Mouse (Mus musculus): ENCODE results near the gene St6gal1.
A peak's percentile ranks its signal among the peaks of the same experiment; 100 is the strongest.
"Not testable (repeated sequence)": the region's sequence is repeated elsewhere in the genome, so short reads cannot be mapped to it uniquely, and the experiment has no call there.

Gene St6gal1

GRCm38 (mm10) chr16:23224671-23225068 lies at the start of gene St6gal1:
Gene St6gal1, plus strand, starts transcription at chr16:23224740.
- DNase-seq (ENCODE audit: low read depth), result peak; percentile 5

GRCm38 (mm10) chr16:23174855-23175254 lies 49.7 kb upstream of the St6gal1 start:
- DNase-seq (ENCODE audit: low read depth), result no peak

- DNase-seq (ENCODE audit: low read depth), result no peak
Measured at GRCm38 (mm10) chr16:23175956-23176355, 48.6 kb upstream of the St6gal1 start.

DNA sequence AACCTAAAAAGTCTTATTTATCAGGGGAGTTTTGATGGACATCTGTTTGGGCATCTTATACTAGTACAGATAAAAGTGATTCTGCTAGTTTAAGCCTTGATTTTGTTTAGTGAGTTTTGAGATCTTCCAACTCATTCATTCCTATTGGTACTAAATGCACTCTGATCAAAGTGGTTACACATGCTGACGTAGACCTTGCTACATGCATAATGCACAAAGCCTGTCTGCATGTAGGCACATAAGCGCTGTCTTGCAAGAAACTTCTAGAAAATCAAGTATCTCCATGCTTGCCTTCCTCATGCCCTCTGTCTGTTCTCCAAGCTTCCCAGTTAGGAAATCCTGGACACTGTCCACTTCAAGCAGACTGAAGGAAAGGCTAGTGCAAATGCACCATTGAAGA lies 46.7 kb upstream of the St6gal1 start:
- DNase-seq (ENCODE audit: low read depth), result no peak

GRCm38 (mm10) chr16:23178796-23179195 lies 45.7 kb upstream of the St6gal1 start:
- no peak for DNase-seq (ENCODE audit: low read depth)

DNA sequence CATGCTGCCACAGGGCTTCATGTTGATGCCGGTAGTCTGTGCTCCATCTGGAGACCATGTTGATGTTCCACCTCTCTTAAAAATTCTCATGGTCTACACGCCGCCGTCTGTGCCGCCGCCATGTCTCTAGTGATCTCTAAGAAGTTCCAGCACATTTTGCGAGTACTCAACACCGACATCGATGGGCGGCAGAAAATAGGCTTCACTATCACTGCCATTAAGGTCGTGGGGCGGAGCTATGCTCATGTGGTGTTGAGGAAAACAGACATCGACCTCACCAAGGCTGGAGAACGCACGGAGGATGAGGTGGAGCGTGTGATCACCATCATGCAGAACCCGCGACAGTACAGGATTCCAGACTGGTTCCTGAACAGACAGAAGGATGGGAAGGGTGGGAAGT lies 45.1 kb upstream of the St6gal1 start:
- not testable (repeated sequence) for DNase-seq (ENCODE audit: low read depth)

GRCm38 (mm10) chr16:23181054-23181453 lies 43.5 kb upstream of the St6gal1 start:
- DNase-seq (ENCODE audit: low read depth), result no peak

GRCm38 (mm10) chr16:23181487-23181886 lies 43.1 kb upstream of the St6gal1 start:
- no peak for DNase-seq (ENCODE audit: low read depth)

- DNase-seq (ENCODE audit: low read depth), result no peak
Measured at GRCm38 (mm10) chr16:23181942-23182597, 42.5 kb upstream of the St6gal1 start.

GRCm38 (mm10) chr16:23185824-23186223 lies 38.7 kb upstream of the St6gal1 start:
- DNase-seq (ENCODE audit: low read depth), result no peak

DNA sequence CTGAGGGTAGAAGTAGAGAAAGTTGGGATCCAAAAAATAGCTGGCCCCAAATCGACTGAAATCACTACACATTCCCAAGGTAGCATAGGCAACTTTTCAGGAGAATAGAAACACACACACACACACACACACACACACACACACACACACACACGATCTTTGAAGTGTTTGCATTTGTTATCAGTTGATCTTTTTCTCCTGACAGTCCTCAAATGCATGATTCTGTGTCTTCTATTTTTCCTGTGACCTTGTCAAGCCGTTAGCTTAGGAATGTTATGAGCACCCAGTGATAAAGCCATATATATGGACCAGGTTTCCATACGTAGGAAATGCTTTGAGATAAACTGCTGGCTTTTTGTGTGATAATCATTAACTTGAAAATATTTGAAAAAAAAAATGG lies 38.1 kb upstream of the St6gal1 start:
- DNase-seq (ENCODE audit: low read depth), result no peak

- no peak for DNase-seq (ENCODE audit: low read depth)
Measured at GRCm38 (mm10) chr16:23187983-23188382, 36.6 kb upstream of the St6gal1 start.

DNA sequence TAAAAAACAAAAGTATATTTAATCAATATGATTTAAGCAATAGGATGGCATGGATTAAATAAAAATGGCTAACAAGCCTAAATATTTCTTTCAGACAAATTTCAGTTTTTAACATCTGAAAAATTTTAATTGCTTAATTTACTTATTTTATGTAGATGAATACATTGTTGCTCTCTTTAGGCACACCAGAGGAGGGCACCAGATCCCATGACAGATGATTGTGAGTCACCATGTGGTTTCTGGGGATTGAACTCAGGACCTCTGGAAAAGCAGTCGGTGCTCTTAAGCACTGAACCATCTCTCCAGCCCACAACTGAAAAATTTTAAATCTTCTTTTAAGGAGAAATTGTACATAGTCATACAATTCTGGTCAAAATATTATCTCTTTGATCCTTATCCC lies 34.9 kb upstream of the St6gal1 start:
- DNase-seq (ENCODE audit: low read depth), result no peak

DNA sequence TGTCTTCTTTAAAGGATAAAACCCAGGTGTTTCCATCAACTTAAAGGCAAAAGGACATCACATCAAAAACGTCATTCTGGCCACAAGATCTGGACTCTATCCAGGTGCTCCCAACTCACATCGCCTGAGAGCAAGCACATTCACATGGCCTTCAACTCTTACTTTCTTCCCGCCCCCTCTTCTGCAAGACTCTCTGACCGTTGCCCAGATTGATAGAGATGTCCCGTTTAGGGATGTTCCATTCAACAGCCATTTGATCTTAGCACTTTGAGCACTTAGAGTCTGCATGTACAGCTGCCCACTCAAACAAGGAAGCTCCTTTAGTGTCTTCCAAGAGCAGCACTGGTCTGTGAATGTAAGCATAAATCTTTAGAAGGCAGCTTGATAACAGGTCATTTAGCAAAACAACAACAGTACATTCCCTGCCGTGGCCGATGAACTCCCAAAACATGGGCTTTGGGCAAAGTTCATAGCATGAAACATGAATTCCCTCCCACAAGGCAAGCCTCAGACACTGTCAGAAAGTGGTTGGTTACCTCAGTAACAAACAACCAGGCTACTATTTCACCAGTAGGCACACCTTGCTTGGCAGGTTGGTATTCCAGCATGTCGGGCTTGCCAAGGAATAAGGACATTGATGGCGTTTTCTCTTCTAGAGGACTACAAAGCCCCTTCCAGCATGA lies 32.8 kb upstream of the St6gal1 start:
- DNase-seq (ENCODE audit: low read depth), result no peak

DNA sequence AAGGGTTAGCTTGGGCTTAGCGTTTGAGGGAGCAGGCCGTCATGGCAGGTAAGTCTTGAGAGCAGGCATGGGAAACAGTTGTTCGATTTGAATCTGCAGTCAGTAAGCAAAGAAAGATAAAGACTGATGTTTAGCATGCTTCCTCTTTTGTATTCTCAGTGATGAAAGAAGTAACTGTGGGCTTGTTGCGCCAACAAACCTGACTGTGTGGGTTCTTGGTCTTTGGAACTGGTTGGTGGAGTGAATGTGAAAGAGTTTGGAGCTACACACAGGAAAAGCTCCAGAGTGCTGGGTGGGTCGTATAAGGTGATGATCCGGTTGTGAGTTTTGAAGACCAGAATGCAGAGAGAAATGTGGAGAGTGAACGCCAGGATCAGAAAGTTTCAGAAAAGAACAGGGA lies 28.9 kb upstream of the St6gal1 start:
- no peak for DNase-seq (ENCODE audit: low read depth)

DNA sequence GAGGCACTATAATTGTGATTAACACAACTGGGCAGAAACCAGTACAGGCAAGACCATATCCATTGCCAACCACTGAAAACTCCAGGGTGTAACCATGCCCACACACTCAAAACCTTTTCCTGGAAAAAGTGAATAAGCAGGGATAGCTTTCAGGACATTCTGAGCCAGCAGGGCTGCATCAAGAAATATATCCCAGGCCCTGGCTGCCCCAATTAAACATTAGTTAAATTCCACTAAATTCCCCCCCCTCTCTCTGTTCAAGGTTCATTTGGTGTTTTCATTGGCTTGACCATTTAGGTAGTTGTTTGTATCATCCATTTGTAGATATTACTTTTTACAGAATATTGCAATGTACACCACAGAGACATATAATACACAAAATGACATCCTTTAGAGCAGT lies 28.2 kb upstream of the St6gal1 start:
- no peak for DNase-seq (ENCODE audit: low read depth)

- no peak for DNase-seq (ENCODE audit: low read depth)
Measured at GRCm38 (mm10) chr16:23196791-23197190, 27.7 kb upstream of the St6gal1 start.

- DNase-seq (ENCODE audit: low read depth), result no peak
Measured at GRCm38 (mm10) chr16:23201498-23201897, 23.0 kb upstream of the St6gal1 start.

DNA sequence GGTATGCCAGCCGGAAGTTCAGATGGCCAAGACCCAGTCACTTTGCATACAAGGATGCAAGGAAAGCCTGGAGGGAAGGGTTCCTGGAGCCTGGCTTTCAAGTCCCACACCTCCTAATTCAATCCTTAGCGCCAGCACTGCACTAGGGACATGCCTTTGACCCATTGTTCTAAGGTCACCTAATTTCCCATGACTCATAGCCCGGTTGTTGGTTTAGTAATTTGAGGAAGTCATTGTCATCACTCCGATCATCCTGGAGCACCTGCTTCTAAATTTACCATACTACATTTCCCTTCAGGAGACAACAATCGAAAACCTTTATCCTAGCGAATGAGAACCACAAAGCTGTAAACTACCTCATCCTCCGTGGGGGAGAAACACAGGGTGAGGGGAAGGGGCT lies 10.2 kb upstream of the St6gal1 start:
- no peak for DNase-seq (ENCODE audit: low read depth)

DNA sequence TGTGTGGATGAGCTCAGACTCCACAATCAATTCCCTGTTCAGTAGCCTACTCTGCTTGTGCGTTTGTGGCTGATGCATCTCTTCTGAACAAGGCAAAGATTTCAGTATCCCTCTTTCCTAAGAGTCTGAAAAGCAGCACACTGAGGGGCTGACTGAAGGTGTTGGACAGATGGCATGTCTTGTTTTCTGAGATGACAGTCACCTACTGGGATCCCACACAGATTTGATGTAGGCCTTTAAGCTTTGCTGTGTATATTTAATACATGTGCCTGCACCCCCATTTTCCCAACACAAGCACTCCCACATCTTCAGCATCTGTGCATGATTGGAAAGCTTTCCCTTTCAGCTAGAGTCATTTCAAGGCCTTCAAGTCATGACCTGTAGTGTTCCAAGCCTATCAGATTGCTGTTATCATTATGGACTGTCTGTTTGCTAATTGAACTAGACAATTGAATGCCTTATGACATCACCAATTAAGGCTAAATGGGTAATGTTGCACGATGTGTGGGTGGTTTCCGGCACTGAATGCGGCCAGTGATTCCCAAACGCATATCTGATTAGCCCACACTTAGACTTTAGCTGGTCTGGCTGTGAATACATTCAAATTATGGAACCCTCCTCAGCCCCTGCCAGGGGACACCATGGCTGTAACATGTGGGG lies 9.2 kb upstream of the St6gal1 start:
- DNase-seq (ENCODE audit: low read depth), result no peak

DNA sequence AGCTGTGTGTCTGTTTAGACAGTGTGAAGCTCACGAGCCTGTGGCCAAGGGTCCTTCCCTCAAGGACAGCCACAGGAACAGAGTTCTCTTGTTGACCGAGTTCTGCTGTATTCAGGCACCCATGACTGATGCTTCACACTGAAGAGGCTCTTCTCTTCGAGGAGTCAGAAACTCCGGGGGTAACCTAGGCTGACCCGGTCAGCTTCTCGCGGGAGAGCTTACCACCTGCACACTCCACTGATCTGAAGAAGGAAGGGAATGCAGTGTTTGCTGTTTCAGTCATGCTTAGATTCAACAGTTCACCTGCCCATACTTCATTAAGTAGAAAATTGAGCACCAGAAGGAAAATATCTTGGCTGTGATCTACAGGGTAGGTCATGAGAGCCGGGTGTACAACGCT lies 8.2 kb upstream of the St6gal1 start:
- DNase-seq (ENCODE audit: low read depth), result no peak

GRCm38 (mm10) chr16:23218313-23218712 lies 6.2 kb upstream of the St6gal1 start:
- DNase-seq (ENCODE audit: low read depth), result no peak

GRCm38 (mm10) chr16:23223166-23223870 lies 1.2 kb upstream of the St6gal1 start:
- no peak for DNase-seq (ENCODE audit: low read depth)

Measured in c-Kit-positive CD71-positive TER-119-negative erythroid progenitor cells, embryonic 14.5 days (primary cell).